Mouse (Mus musculus): ENCODE measurements around the gene Vmn1r236. TPM values are rescaled to one million over a fixed set of nuclear protein-coding genes. Genes with fewer than 3 reads are reported as not detected.

Vmn1r236 gene
- total RNA-seq (2015; ENCODE audit: low replicate concordance) (not detected in 2 replicates), total RNA-seq (2017; ENCODE audit: low replicate concordance) (not detected in 2 replicates)

DNA sequence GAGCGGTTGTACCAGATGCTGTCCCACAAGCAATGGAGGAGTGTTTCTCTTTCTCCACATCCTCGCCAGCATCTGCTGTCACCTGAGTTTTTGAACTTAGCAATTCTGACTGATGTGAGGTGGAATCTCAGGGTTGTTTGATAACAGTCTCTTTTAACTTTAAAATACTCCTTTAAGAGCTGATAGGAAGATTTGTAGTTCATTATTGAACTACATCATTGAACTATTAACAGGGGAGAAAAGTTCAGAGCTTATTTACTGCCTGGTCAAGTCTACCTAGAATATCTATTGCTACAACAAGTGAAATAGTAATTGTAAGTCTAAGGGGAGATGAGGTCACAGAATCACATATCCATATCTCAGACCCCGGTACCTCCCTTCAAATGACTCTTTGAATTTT, at the start of gene Vmn1r236:
TSS of gene Vmn1r236 (plus strand) at position 301 of the 400 bp plus-strand sequence.
- ATAC-seq (replicated peaks; ENCODE audit: low FRiP score, poor library complexity, severe bottlenecking), result no peak

DNA sequence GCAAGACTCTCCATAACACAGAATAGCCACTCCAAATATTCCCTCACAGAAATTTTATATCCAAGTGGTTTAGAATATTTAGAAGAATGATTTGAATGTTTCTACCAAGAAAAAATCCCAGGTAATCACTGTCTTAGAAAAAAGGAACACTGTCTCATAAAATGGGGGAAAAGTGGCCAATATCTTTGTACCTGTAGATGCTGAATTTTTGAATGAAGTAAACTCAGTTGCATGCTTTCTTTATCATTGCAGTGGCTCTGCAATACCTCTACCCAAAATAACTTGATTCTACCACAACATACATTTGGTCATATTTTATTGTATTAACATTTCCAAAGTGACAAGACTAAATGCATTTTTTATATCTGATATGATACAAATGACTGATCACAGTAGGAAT, 26.6 kb upstream of the Vmn1r236 start, which contains the start of gene Vmn1r235:
TSS of gene Vmn1r235 (plus strand) at position 301 of the 400 bp plus-strand sequence.
- ATAC-seq (replicated peaks; ENCODE audit: low FRiP score, poor library complexity, severe bottlenecking), result no peak

- ATAC-seq (replicated peaks; ENCODE audit: low FRiP score, poor library complexity, severe bottlenecking), result peak; percentile 30; the same call in 1 of the 2 replicates
Observed at GRCm38 (mm10) chr17:21272103-21272502, 10.6 kb upstream of the Vmn1r236 start.

DNA sequence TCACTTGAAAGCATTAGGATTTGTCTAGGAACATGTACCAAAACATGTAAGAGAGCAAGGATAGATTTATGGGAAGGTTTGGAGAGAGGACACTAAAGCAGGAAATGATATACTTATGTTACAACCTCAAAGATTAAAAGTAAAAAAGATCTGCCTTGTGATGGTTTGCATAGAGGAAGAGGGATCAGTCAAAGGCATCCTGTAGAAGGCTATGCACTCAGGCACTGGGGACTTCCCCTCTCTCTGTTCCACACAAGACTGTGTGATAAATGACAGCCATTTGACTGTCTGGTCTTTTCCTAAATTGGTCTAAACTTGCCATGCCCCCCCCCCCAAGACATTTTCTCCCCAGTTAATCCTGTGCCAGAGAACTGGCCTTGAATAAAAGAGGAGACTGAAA, 1.7 kb downstream of the Vmn1r236 start:
- ATAC-seq (replicated peaks; ENCODE audit: low FRiP score, poor library complexity, severe bottlenecking), result no peak

- no peak for ATAC-seq (replicated peaks; ENCODE audit: low FRiP score, poor library complexity, severe bottlenecking)
Observed at GRCm38 (mm10) chr17:21289695-21290094, 7.0 kb downstream of the Vmn1r236 start.

DNA sequence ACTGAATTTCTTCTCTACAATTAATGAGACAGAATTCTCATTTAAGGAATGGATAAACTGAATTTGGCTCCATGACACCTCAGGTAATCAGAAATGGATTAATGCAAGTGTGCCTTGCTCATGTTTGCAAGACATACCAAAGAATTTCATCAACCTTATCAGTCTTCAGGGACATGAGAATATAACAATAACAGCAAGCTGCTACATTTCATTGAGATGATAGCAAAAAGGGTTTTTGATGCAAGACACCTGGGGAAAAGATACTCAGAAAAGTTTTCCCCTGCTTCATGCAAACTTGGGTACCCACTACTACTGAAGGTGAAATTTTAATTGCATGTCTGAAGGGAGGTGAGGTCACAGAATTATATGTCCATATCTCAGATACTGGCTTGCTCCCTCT, 28.8 kb downstream of the Vmn1r236 start, which contains the start of gene Vmn1r237:
TSS of gene Vmn1r237 (plus strand) at position 301 of the 400 bp plus-strand sequence.
- no peak for ATAC-seq (replicated peaks; ENCODE audit: low FRiP score, poor library complexity, severe bottlenecking)

Other genes with a start within 250 kb of the Vmn1r236 start
- not detected in 2 replicates for gene Vmn1r234, start 56.9 kb upstream of the Vmn1r236 start, total RNA-seq (2015; ENCODE audit: low replicate concordance)
- not detected in 2 replicates for gene Vmn1r234, start 56.9 kb upstream of the Vmn1r236 start, total RNA-seq (2017; ENCODE audit: low replicate concordance)
- not detected in 2 replicates for gene Vmn1r235, start 26.5 kb upstream of the Vmn1r236 start, total RNA-seq (2015; ENCODE audit: low replicate concordance)
- not detected in 2 replicates for gene Vmn1r235, start 26.5 kb upstream of the Vmn1r236 start, total RNA-seq (2017; ENCODE audit: low replicate concordance)
- gene Vmn1r237, start 28.9 kb downstream of the Vmn1r236 start, total RNA-seq (2015; ENCODE audit: low replicate concordance), result not detected in 2 replicates
- gene Vmn1r237, start 28.9 kb downstream of the Vmn1r236 start, total RNA-seq (2017; ENCODE audit: low replicate concordance), result not detected in 2 replicates
- gene Zfp677, start 100.8 kb downstream of the Vmn1r236 start, total RNA-seq (2015; ENCODE audit: low replicate concordance), result 1.8 and 2.1 TPM in 2 replicates
- 2.4 TPM in 1 of 2 replicates, not detected in the other for gene Zfp677, start 100.8 kb downstream of the Vmn1r236 start, total RNA-seq (2017; ENCODE audit: low replicate concordance)
- 1.1 and 1.3 TPM in 2 replicates for gene Zfp54, start 140.3 kb downstream of the Vmn1r236 start, total RNA-seq (2015; ENCODE audit: low replicate concordance)
- 8.5 TPM in 1 of 2 replicates, not detected in the other for gene Zfp54, start 140.3 kb downstream of the Vmn1r236 start, total RNA-seq (2017; ENCODE audit: low replicate concordance)
- 3.4 and 10.1 TPM in 2 replicates for gene Zfp51, start 167.4 kb downstream of the Vmn1r236 start, total RNA-seq (2015; ENCODE audit: low replicate concordance)
- gene Zfp51, start 167.4 kb downstream of the Vmn1r236 start, total RNA-seq (2017; ENCODE audit: low replicate concordance), result 6.5 and 11.9 TPM in 2 replicates
- gene Zfp53, start 206.1 kb downstream of the Vmn1r236 start, total RNA-seq (2015; ENCODE audit: low replicate concordance), result 2.1 and 11.5 TPM in 2 replicates
- gene Zfp53, start 206.1 kb downstream of the Vmn1r236 start, total RNA-seq (2017; ENCODE audit: low replicate concordance), result 3.3 and 9.1 TPM in 2 replicates